ENCODE assay signal across 8 mouse cellular contexts in the genomic region with DNA sequence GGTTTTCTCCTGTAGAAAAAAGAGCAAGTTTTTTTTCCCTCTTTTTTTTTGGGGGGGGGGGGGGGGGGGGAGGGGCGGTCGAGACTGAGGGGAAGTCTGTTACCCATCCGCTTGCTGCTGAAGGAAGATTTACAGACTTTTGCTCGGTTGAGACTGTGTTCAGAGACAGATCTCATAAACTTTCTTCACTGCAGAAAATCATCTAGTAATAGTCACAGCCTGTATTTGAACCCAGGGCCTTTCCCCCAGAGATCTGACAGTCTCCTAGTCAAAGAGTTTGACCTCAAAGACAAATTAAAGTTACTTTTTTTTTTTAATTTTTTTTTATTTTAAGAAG. TPM values are rescaled to one million over a fixed set of nuclear protein-coding genes. Genes with fewer than 3 reads are reported as not detected.
DNase-seq lines count a peak whose midpoint lies in the region; ATAC-seq and TF ChIP-seq lines count a peak whose summit lies in the region.

No protein-coding gene starts in this region.

- H3K9me3 ChIP-seq in lung, postnatal 0 days (ENCODE audit: low read length), result no peaks in the 10 kb centered on the region
- H3K9me3 ChIP-seq in limb, embryonic 14.5 days (ENCODE audit: control insufficient read depth, low read length), result no peaks in the 10 kb centered on the region
- H3K9me3 ChIP-seq in stomach, embryonic 16.5 days (replicated peaks; ENCODE audit: control insufficient read depth, low read length), result no peaks in the 10 kb centered on the region

- TF ChIP-seq POLR2A in limb, embryonic 14.5 days (IDR thresholded peaks at IDR 0.05; ENCODE audit: borderline replicate concordance, extremely low read depth, insufficient read depth, insufficient read length), result no peak

- no peak for TF ChIP-seq CTCF in lung, postnatal 0 days (IDR thresholded peaks at IDR 0.05)

- H3K27me3 ChIP-seq in lung, postnatal 0 days (replicated peaks; ENCODE audit: insufficient read depth, low read length), result no peaks in the 10 kb centered on the region
- H3K27me3 ChIP-seq in limb, embryonic 14.5 days (ENCODE audit: control insufficient read depth, insufficient read depth, low read length), result no peaks in the 10 kb centered on the region
- no peaks in the 10 kb centered on the region for H3K27me3 ChIP-seq in stomach, embryonic 16.5 days (ENCODE audit: control insufficient read depth, insufficient read depth, low read length)

- no peak for TF ChIP-seq EP300 in lung, postnatal 0 days (IDR thresholded peaks at IDR 0.05)

- ATAC-seq in lung, postnatal 0 days, result no peak; the same call in 1 of the 2 replicates
- no peak; the same call in 1 of the 2 replicates for ATAC-seq in limb, embryonic 14.5 days (ENCODE audit: low FRiP score, low read depth)
- no peak; the same call in 1 of the 2 replicates for ATAC-seq in stomach, embryonic 16.5 days (ENCODE audit: insufficient read depth, low FRiP score)

- peak overlapping the region; percentile 79 for H3K4me3 ChIP-seq in lung, postnatal 0 days (ENCODE audit: low read depth, low read length)
- H3K4me3 ChIP-seq in limb, embryonic 14.5 days (replicated peaks; ENCODE audit: low read length), result peak overlapping the region; percentile 71
- H3K4me3 ChIP-seq in stomach, embryonic 16.5 days (replicated peaks; ENCODE audit: low read length), result peak overlapping the region; percentile 92

- no peak overlapping the region for H3K27ac ChIP-seq in lung, postnatal 0 days (ENCODE audit: low read length)
- no peak overlapping the region; the same call in 1 of the 2 replicates for H3K27ac ChIP-seq in limb, embryonic 14.5 days (replicated peaks; ENCODE audit: low read depth, low read length)
- peak overlapping the region; percentile 36 for H3K27ac ChIP-seq in stomach, embryonic 16.5 days (ENCODE audit: low read length)

- peaks cover 4% of the 10 kb centered on the region; the same call in 1 of the 2 replicates for H3K36me3 ChIP-seq in lung, postnatal 0 days (ENCODE audit: insufficient read depth, low read length)
- peaks cover 13% of the 10 kb centered on the region for H3K36me3 ChIP-seq in limb, embryonic 14.5 days (ENCODE audit: control insufficient read depth, insufficient read depth, low read length)
- no peaks in the 10 kb centered on the region for H3K36me3 ChIP-seq in stomach, embryonic 16.5 days (ENCODE audit: control insufficient read depth, insufficient read depth, low read length)

- DNase-seq in cerebellum, adult 11-12 months, result peak; percentile 12
- DNase-seq in cerebellum, adult 18-20 months, result no peak
- no peak for DNase-seq in lung, postnatal 0 days (ENCODE audit: low spot score)
- no peak for DNase-seq in lung, postnatal 4 days
- DNase-seq in limb, embryonic 14.5 days (ENCODE audit: low spot score), result no peak
- no peak for DNase-seq in left cerebral cortex, postnatal 10 days (ENCODE audit: extremely low spot score in 1 of 2, low spot score in 2 of 2)
- DNase-seq in c-Kit-positive CD71-positive TER-119-positive erythroid progenitor cells, embryonic 14.5 days (ENCODE audit: low spot score), result no peak

- intact Hi-C loops in left cerebral cortex, postnatal 10 days (cut with DNase I), result no loop called here

- no peak overlapping the region for H3K9ac ChIP-seq in lung, postnatal 0 days (replicated peaks; ENCODE audit: low read depth)
- H3K9ac ChIP-seq in limb, embryonic 14.5 days (ENCODE audit: low read depth, low read length, severe bottlenecking), result no peak overlapping the region
- no peak overlapping the region; the same call in 1 of the 2 replicates for H3K9ac ChIP-seq in stomach, embryonic 16.5 days (ENCODE audit: low read length)

- peak overlapping the region; percentile 71; the same call in 1 of the 2 replicates for H3K4me2 ChIP-seq in lung, postnatal 0 days (replicated peaks; ENCODE audit: low read depth, low read length)
- peak overlapping the region; percentile 45 for H3K4me2 ChIP-seq in limb, embryonic 14.5 days (replicated peaks; ENCODE audit: low read depth, low read length, severe bottlenecking)
- H3K4me2 ChIP-seq in stomach, embryonic 16.5 days (ENCODE audit: low read depth, low read length), result peak overlapping the region; percentile 47

- H3K4me1 ChIP-seq in lung, postnatal 0 days (ENCODE audit: insufficient read depth, low read depth, low read length), result no peaks in the 10 kb centered on the region; the same call in 1 of the 2 replicates
- peaks cover 5% of the 10 kb centered on the region for H3K4me1 ChIP-seq in limb, embryonic 14.5 days (ENCODE audit: control insufficient read depth, insufficient read depth, low read length)
- peaks cover 18% of the 10 kb centered on the region for H3K4me1 ChIP-seq in stomach, embryonic 16.5 days (ENCODE audit: control insufficient read depth, insufficient read depth, low read length)

- 0% methylated on average over 4 of the region's 4 CpGs for WGBS in lung, postnatal 0 days
- 0% methylated on average over 2 of the region's 4 CpGs for WGBS in limb, embryonic 14.5 days
- under 1% methylated on average over 4 of the region's 4 CpGs for WGBS in stomach, embryonic 16.5 days

RNA-seq across cellular contexts. Expression of gene Commd8, which starts 0.3 kb away (rescaled TPM):
- polyA plus RNA-seq in lung, postnatal 0 days (2015; fragmentation: Nextera tagmentation; extraction: Ambion mirVana), result 106 and 109 TPM in 2 replicates
- 35.2 and 59.3 TPM in 2 replicates for polyA plus RNA-seq in limb, embryonic 14.5 days (2012; rRNA removed)
- polyA plus RNA-seq in limb, embryonic 14.5 days (2014; fragmentation: Nextera tagmentation; extraction: Ambion mirVana), result 152 TPM in 2 replicates
- polyA plus RNA-seq in stomach, embryonic 16.5 days (2015; fragmentation: Nextera tagmentation; extraction: Ambion mirVana), result 133 and 136 TPM in 2 replicates
- 10 to 100 TPM; 80.2 to 83.3 TPM for total RNA-seq in left cerebral cortex, postnatal 10 days (2021)
